Mouse (Mus musculus) heart, adult 11 months (tissue): ENCODE measurements around the gene Zyx.

Source experiments
- DNase-seq: peaks from one replicate; pipeline ENCODE4 v3.0.0; 2022

Gene Zyx

GRCm38 (mm10) chr6:42370630-42371363 is 21.4 kb downstream of the Zyx start:
- peak; percentile 97 for DNase-seq

- peak; percentile 94 for DNase-seq
These were observed 22.6 kb downstream of the Zyx start for GRCm38 (mm10) chr6:42372001-42372400.

- peak; percentile 90 for DNase-seq
These were observed 23.0 kb downstream of the Zyx start for GRCm38 (mm10) chr6:42372421-42372815.

GRCm38 (mm10) chr6:42372816-42373547 is 23.6 kb downstream of the Zyx start, which contains the start of gene Epha1:
TSS of gene Epha1 (minus strand) at chr6:42373268.
- DNase-seq = peak; percentile 93

- peak; percentile 90 for DNase-seq
These were observed 24.4 kb downstream of the Zyx start for GRCm38 (mm10) chr6:42373669-42374430.

- peak; percentile 97 for DNase-seq
These were observed 25.3 kb downstream of the Zyx start for GRCm38 (mm10) chr6:42374701-42375100.

- DNase-seq = peak; percentile 91
These were observed 25.7 kb downstream of the Zyx start for GRCm38 (mm10) chr6:42375131-42375530.

GRCm38 (mm10) chr6:42376016-42376415 is 26.6 kb downstream of the Zyx start:
- DNase-seq = peak; percentile 94

- peak; percentile 76 for DNase-seq
These were observed 27.1 kb downstream of the Zyx start for GRCm38 (mm10) chr6:42376504-42377019.

GRCm38 (mm10) chr6:42377280-42377679 is 27.9 kb downstream of the Zyx start:
- peak; percentile 51 for DNase-seq

- DNase-seq = peak; percentile 84
These were observed 30.1 kb downstream of the Zyx start for GRCm38 (mm10) chr6:42379551-42379950.

- peak; percentile 88 for DNase-seq
These were observed 31.1 kb downstream of the Zyx start for GRCm38 (mm10) chr6:42380416-42381144.

- peak; percentile 81 for DNase-seq
These were observed 31.8 kb downstream of the Zyx start for GRCm38 (mm10) chr6:42381221-42381620.

GRCm38 (mm10) chr6:42381916-42382381 is 32.5 kb downstream of the Zyx start:
- peak; percentile 96 for DNase-seq

- DNase-seq = peak; percentile 80
These were observed 33.9 kb downstream of the Zyx start for GRCm38 (mm10) chr6:42383360-42383759.

- peak; percentile 74 for DNase-seq
These were observed 36.2 kb downstream of the Zyx start for GRCm38 (mm10) chr6:42385635-42386034.

- peak; percentile 92 for DNase-seq
These were observed 42.4 kb downstream of the Zyx start for GRCm38 (mm10) chr6:42391796-42392330.

- peak; percentile 99 for DNase-seq
These were observed 46.8 kb downstream of the Zyx start for GRCm38 (mm10) chr6:42395960-42396809.

GRCm38 (mm10) chr6:42397041-42397657 is 47.7 kb downstream of the Zyx start:
- DNase-seq = peak; percentile 82

- peak; percentile 69 for DNase-seq
These were observed 48.9 kb downstream of the Zyx start for GRCm38 (mm10) chr6:42398285-42398684.
